Comparison of ENCODE assay signal across 8 mouse cellular contexts in genomic region chr14:29267233-29267874, GRCm38 (mm10).
A peak's percentile ranks its signal among the peaks of the same experiment; 100 is the strongest.
DNase-seq lines count a peak whose midpoint lies in the region; ATAC-seq and TF ChIP-seq lines count a peak whose summit lies in the region.

No protein-coding gene starts in this region.

- H3K4me1 ChIP-seq in liver, postnatal 0 days (ENCODE audit: insufficient read depth): no peaks in the 10 kb centered on the region
- H3K4me1 ChIP-seq in liver, embryonic 11.5 days (replicated peaks; ENCODE audit: control insufficient read depth, insufficient read depth, low read length): no peaks in the 10 kb centered on the region

- H3K27ac ChIP-seq in liver, postnatal 0 days (ENCODE audit: low read depth): no peak overlapping the region
- H3K27ac ChIP-seq in liver, embryonic 11.5 days (ENCODE audit: low read depth, low read length): no peak overlapping the region

- no peaks in the 10 kb centered on the region for H3K9me3 ChIP-seq in liver, postnatal 0 days (ENCODE audit: low read length)
- no peaks in the 10 kb centered on the region for H3K9me3 ChIP-seq in liver, embryonic 11.5 days (ENCODE audit: control insufficient read depth, low read length)

- no peak for DNase-seq in cerebellum, adult 8-10 months
- no peak for DNase-seq in liver, postnatal 0 days
- no peak for DNase-seq in liver, embryonic 11.5 days (ENCODE audit: low spot score)
- peak; percentile 12 for DNase-seq in hindlimb bud, embryonic 11.5 days (ENCODE audit: extremely low spot score, low read depth, low spot score)
- peak; percentile 4 for DNase-seq in skeletal muscle tissue, adult 2 months (ENCODE audit: low read depth, low spot score)
- DNase-seq in c-Kit-positive CD71-positive TER-119-positive erythroid progenitor cells, embryonic 14.5 days (ENCODE audit: low spot score): no peak
- DNase-seq in urinary bladder, postnatal 4 days (ENCODE audit: low spot score in 2 of 2): no peak

- no peak overlapping the region for H3K9ac ChIP-seq in liver, postnatal 0 days (replicated peaks)
- H3K9ac ChIP-seq in liver, embryonic 11.5 days (ENCODE audit: low read depth, low read length): no peak overlapping the region

- no peaks in the 10 kb centered on the region for H3K36me3 ChIP-seq in liver, postnatal 0 days (replicated peaks; ENCODE audit: insufficient read depth, low read length)
- no peaks in the 10 kb centered on the region for H3K36me3 ChIP-seq in liver, embryonic 11.5 days (ENCODE audit: control insufficient read depth, insufficient read depth, low read length)

- no peak overlapping the region for H3K4me3 ChIP-seq in liver, postnatal 0 days (ENCODE audit: low read depth, low read length)
- H3K4me3 ChIP-seq in liver, embryonic 11.5 days (ENCODE audit: low read depth, low read length): no peak overlapping the region

- 48% methylated on average over 5 of the region's 5 CpGs for WGBS in liver, postnatal 0 days (ENCODE audit: insufficient replicate concordance)
- WGBS in liver, embryonic 11.5 days: 49% methylated on average over 5 of the region's 5 CpGs

- 0 out of 2 replicates have a peak, but pooled peaks have one; percentile 11 for ATAC-seq in cerebellum, adult (ENCODE audit: insufficient number of reproducible peaks, low FRiP score, low TSS enrichment)
- no peak for ATAC-seq in liver, postnatal 0 days
- no peak for ATAC-seq in liver, embryonic 11.5 days (replicated peaks; ENCODE audit: low FRiP score)

- TF ChIP-seq EP300 in liver, postnatal 0 days (IDR thresholded peaks at IDR 0.05; ENCODE audit: low read depth): no peak

- TF ChIP-seq CTCF in liver, postnatal 0 days (IDR thresholded peaks at IDR 0.05; ENCODE audit: low read depth): 0 out of 2 replicates have a peak, but pooled peaks have one; percentile 7

- H3K4me2 ChIP-seq in liver, postnatal 0 days (ENCODE audit: low read depth, low read length): no peak overlapping the region
- no peak overlapping the region for H3K4me2 ChIP-seq in liver, embryonic 11.5 days

- no peaks in the 10 kb centered on the region for H3K27me3 ChIP-seq in liver, postnatal 0 days (ENCODE audit: insufficient read depth, low read length)
- H3K27me3 ChIP-seq in liver, embryonic 11.5 days (replicated peaks; ENCODE audit: control insufficient read depth, insufficient read depth, low read length): no peaks in the 10 kb centered on the region

Comparison
In these comparisons a context has a peak if more than half of its experiments do, and no peak if none do; other contexts are left out.
1. DNase-seq: peak in hindlimb bud, embryonic 11.5 days (single experiment) and skeletal muscle tissue, adult 2 months (single experiment); none in cerebellum, adult 8-10 months (single experiment), liver, postnatal 0 days (single experiment), liver, embryonic 11.5 days (single experiment), c-Kit-positive CD71-positive TER-119-positive erythroid progenitor cells, embryonic 14.5 days (single experiment) and urinary bladder, postnatal 4 days (0 of 2).